Mouse (Mus musculus): ENCODE measurements around the gene Trp53bp2.

Trp53bp2 gene

DNA sequence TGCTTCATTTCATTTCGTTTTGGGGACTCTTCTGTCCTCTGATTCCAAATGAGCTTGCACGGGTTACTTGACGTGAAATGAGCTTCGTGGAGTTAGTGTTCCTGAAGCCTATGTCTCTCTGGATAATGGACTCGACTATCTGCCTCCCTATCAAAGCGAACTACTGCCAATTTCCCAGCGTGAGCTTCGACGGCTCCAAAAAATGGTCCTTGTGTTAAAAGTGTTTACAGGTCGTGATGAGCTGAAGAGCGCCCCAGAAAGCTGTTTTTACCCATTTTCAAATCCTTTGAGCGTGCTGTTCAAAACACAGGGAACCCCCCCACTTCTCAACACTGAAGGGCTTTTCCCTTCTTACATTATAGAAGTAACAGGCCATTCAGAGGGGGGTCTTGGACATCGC is 729 bp upstream of the Trp53bp2 start:
- no peak for DNase-seq (ENCODE audit: low spot score)

DNA sequence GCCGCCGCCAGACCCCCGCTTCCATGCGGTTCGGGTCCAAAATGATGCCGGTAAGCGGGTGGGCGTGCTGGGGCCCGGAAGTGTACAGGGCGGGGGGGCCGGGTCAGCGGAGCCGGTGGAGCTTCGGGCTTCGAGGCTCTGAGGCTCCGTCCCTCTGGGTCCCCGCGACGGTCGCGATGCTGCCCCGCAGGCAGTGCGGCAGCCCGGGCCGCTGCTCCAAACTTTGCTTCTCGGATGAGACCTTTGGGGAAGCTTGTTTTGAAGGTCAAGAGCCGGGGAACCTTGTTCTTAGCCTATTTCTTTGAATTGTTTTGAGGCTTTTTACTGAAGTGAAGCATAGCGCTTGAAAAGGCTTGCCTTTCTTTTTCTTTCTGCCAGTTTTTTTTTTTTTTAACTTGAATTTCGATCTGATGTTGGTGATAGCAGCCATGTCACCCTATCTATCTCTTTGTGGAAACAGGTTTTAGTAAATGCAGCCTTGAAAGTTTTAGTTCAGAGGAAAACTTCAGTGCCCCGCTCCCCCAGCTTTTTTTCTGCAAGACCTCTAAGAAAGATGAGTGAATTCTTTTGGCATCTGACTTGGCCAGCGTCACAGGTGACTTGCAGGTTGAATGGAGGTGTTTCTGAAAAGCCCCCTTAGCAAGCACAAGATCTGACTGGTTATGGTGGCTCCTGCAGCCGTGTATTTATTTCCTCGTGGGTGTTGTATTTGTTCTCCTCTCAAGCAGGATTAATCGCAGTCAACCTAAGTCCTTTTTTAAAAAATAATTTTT is 615 bp downstream of the Trp53bp2 start:
- DNase-seq (ENCODE audit: low spot score): no peak

DNA sequence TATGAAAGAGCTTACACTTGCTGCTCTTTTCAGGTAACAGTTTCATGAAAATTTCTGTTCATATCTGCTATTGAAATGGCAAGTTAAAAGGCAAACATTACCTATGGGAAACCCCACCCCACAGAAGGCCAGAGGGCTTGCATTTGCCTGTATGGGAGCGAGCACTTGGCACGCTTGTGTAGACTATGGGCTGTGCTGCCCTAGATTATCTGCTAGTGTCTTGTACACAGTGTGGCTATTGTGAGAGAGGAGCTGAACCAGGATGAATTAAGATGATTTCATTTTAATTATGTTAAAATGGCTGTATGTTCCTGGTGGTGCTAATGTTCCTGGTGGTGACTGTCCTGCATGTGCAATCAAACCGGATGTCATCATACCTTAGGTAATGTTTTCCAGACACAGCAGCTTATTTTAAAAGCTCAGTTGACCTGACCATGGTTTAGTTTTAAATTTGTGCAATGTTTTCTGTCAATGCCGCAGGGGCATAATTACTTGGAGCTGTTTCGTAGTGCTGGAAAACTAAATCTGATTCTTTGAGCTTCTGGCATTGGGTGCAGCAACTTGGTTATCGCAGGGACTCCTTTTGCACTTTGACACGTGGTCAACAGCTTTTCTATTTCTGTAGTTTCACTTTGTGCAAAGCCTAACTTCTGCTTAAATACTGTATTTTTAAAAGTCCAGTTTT is 3.8 kb downstream of the Trp53bp2 start:
- DNase-seq (ENCODE audit: low spot score): no peak

DNA sequence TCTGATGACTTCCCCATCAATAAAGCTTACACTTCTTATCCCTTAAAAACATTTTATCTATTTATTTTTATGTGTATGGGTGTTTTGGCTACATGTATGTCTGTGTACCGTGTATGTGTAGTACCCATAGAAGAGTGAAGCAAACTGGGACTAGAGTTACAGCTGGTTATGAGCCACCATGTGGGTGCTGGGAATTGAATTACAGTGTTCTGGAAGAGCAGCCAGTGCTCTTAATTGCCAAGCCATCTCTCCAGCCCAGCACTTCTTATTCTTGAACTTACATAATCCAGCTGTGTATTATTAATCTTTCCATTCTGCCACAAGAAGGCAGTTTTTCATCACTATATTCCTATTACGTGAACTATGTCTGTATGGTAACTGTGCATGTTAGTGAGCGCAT is 10.5 kb downstream of the Trp53bp2 start:
- no peak for DNase-seq (ENCODE audit: low spot score)

DNA sequence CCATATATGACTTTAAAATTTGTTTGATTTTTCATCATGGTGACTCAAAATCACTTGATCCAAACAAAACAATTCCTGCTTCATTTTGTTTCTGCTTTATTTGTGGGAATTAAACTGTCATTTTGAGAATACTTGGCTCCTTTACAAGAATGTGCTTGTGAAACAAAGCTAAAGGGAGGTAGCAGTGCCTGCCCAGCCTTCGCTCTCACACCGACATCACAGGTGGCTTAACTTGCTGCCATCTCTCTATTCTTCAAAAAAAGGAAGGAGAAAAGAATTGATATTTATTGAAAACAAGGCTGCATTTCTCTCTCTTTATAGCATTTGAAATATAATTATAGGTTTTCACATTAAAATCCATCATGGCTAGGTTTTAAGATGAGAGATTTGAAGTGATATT is 15.3 kb downstream of the Trp53bp2 start:
- no peak for DNase-seq (ENCODE audit: low spot score)

DNA sequence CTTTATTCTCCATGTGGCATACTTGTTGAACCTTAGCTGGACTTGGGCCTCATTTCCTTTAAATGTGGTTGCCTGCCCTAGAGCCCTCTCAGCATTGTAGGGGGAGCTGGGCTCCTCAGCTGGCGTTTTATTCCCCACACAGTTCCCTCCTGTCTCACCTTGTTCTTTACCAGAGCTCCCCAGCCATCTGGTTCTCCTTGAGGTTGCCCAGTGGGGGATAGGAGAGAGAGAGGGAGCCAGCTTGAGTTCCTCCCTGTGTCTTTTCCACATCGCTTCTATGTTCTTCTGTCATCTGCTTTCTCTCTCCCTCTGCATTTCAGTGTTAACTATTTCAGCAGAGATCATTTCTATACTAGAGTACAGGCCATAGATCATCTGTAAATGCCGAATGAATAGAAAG is 16.2 kb downstream of the Trp53bp2 start:
- no peak for DNase-seq (ENCODE audit: low spot score)

DNA sequence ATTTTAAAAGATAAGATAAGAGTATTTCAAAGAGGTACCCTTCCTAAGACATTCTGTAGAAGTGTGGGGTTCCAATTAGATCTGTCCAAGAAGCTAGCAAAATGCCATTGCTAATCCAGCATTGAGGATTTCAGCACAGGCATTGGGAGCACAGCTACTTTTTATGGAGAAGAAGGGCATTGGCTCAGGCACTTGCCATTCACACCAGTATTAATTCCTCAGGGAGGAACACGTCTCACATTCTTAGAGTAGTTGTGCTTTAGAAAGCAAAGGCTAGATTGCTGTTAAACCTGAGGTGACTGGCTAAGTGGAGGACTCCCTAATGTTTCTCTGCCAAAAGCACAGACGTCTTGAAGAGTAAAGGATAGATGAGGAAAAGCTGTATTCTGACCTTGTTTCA is 17.5 kb downstream of the Trp53bp2 start:
- DNase-seq (ENCODE audit: low spot score): no peak

DNA sequence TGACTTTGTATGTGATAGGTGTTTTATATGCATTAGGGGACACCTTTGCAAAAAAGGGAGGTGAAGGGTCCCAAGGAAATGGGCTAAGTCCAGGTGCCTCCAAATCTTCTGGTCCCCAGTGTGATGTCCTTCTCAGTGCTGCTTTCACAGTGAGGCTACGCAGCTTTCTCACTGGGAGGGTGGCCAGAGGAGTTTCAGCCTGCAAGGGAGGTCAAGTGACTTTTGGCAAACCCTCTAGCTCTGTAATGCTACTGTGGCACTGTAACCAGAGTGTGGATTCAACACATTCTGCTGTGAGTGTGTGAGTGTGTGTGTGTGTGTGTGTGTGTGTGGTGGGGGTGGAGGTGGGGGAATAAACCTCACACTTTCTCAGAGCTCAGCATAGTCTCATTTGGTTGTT is 18.5 kb downstream of the Trp53bp2 start:
- peak; percentile 22 for DNase-seq (ENCODE audit: low spot score)

DNA sequence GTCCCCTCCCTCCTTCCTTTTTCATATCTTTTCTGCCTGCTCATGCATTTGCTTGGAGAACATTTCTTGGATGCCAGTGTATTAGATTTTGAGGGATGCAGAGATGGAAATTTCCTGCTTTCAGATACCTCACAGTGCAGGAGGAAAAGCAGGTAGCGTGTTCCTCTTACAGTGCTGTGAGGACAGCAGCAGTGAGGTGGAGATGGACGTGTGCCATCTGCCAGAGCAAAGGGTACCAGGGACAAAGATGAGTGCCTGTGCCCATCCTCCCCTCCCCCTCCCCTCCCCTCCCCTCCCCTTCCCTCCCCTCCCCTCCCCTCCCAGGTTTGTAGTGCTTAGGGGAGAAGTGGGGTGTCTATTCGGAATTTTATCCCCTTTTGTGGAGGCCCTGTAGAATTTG is 20.9 kb downstream of the Trp53bp2 start:
- DNase-seq (ENCODE audit: low spot score): no peak

DNA sequence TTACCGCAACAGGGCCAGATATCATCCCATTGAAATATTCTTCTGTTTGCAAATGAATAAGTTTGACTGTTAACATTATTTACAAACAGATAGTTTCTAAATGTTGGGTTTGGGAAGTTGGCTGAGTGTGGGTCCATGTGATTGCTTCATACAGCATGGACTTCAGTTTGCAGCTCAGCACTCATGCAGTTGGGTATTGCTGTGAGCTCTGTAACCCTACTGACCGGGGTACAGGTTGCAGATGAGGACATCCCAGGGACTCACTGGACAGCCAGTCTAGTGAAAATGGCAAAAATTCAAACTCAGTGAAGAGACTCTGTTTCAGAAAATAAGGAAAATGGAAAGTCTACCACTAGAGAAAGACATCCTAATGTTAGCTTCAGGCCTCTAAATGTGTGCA is 21.7 kb downstream of the Trp53bp2 start:
- no peak for DNase-seq (ENCODE audit: low spot score)

DNA sequence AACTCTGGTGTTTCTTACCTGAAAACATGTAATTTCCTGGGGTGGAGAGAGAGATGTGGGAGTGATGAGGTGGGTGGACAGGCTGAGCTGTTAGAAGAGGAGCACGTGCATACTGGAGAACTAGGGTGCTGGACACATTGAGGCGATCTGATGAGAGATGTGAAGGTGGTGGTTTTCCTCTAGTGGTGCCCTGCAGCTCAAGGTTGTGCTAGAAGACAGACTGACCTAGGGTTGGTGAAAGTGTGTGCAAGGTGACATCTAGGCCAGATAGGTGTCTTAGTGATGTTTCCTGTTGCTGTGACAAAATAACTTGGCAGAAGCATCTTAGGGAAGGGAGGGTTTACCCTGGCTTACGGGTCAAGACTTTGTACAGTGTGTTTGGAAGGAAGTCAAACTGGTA is 23.1 kb downstream of the Trp53bp2 start:
- no peak for DNase-seq (ENCODE audit: low spot score)

DNA sequence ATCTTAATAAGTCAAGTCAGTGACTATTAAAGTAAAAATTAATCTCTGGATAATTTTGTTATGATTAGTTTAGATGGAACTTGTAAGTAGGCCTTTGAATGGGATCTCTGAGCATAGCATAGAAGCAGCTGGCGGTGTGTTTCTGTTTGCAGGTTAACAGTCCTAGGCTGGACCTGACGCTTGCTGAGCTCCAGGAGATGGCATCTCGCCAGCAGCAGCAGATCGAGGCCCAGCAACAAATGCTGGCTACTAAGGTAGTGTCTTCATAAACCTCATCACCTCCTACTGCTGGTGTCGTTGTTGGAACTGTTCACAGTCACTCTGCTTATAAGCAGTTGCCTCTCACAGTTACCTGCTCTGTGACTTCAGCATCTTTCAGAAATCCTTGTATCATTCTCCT is 27.8 kb downstream of the Trp53bp2 start:
- no peak for DNase-seq (ENCODE audit: low spot score)

DNA sequence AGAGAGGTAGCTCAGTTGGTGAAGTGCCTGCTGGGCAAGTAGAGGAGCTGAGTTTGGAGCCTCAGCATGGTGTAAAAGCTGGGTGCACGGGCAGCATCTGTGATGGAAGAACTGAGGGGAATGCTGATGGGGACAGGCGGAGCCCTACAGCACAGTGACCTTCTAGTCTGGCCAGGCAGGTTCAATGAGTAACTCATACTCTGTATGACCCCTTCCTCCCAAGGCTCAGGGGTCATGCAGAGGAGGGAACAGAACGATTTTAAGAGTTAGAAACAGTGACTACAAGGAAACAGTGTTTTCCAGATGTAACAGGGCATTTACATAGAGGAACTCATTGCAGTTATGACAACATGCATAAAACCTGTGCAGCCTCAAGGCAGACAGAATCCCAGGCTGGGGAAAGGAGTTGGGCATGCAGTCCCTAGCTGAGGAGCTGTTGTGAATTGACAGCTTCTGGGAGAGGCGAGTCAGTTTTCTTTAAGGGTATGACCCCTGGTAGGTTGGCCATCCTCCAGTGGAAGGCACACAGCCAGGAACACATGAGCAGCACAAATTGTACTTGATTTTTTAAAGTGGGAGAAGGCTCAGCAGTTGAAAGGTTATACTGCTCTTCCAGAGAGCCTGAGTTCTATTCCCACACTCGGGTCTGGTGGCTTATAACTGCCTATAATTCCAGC is 30.7 kb downstream of the Trp53bp2 start:
- DNase-seq (ENCODE audit: low spot score): peak; percentile 73

DNA sequence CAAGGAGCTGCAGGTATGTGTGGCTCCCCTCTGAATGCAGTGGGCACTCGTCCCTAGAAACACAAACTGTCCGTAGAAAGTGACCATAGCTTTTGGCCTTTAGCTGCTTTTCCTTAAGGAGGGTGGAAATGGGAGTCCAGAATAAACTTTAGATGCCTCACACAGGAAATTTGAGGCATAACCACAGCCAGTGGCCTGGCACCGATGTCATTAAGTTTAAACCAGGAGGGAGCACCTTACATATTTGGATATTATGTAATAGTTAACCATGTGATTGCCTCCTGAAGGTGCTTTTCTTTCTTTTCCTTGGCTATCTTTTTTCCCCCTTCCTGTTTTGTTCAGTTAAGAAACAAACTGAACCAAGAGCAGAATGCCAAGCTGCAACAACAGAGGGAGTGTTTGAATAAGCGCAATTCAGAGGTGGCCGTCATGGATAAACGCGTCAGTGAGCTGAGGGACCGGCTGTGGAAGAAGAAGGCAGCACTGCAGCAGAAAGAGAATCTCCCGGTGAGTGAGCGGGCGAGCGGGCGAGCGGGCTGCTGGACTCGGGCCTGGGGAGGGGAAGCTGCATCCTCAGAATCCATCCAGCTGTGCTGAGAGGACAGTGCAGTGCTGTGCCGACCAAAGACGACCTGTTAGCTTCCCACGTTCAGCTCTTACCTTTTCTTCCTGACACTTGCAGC is 33.0 kb downstream of the Trp53bp2 start:
- DNase-seq (ENCODE audit: low spot score): no peak

DNA sequence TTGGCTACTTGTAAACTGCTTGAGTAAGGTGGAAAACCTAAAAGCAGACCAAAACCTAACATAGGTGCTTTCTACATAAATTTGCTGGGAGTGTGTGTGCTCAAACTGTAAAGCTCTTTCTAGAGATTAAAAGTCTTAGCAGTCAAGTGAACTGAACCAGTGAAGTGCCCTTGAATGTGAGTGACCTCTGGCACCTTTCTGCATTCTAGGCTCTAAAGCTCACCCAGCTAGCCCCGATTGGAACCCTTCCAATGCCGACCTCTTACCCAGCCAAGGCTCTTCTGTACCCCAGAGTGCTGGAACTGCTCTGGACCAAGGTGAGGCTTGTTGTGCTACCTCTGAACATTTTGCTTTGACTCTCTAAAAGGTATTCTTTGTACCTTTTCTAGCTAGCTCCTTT is 35.1 kb downstream of the Trp53bp2 start:
- no peak for DNase-seq (ENCODE audit: low spot score)

DNA sequence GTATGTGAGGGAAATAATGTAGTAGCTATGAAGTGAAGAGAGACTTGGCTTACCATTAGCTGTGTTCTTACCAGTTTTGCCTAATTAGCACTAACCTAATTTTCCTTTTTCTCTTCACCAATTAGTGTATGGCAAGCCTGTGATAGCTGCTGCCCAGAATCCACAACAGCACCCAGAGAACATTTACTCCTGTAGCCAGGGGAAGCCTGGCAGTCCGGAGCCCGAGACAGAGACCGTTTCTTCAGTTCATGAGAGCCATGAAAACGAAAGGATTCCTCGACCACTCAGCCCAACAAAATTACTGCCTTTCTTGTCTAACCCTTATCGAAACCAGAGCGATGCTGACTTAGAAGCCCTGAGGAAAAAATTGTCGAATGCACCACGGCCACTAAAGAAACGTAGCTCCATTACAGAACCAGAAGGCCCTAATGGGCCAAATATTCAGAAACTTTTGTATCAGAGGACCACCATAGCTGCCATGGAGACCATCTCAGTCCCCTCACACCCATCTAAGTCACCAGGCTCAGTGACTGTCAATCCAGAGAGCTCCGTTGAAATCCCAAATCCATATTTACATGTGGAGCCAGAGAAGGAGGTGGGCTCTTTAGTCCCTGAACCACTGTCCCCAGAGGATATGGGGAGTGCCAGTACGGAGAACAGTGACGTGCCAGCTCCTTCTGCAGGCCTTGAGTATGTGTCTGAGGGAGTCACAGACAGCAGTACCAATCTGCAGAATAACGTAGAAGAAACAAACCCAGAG is 39.5 kb downstream of the Trp53bp2 start:
- no peak for DNase-seq (ENCODE audit: low spot score)

DNA sequence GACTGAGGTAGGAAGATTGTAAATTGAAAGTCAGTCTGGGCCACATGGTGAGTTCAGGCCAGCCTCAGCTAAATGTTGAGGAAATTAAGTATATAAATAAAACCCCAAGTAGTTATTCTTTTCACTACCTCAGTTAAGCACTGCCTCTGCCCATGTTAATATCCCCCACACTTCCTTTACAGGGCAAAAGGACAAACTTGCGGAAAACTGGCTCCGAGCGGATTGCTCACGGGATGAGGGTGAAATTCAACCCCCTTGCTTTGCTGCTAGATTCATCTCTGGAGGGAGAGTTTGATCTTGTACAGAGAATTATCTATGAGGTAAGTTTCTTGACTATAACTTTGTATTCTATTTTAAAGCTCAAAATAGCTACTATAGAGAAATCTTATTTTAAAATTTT is 43.5 kb downstream of the Trp53bp2 start:
- no peak for DNase-seq (ENCODE audit: low spot score)

DNA sequence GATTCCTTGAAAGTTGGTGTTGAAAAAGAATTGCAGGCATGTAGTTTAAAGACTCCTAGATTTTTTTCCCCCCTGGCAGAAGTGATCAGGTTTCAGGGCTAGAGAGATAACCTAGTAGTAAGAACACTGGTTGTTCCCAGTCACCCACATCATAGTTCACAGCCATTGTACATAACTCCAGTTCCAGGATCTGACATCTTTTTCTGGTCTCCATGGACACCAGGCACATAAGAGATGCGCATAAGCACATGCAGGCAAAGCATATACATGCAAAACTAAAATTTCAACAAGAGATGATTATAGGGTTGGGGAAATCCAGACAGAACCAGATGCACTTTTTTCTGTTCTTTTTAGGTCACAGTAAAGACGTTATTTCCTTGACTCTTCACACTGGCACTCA is 46.1 kb downstream of the Trp53bp2 start:
- no peak for DNase-seq (ENCODE audit: low spot score)

DNA sequence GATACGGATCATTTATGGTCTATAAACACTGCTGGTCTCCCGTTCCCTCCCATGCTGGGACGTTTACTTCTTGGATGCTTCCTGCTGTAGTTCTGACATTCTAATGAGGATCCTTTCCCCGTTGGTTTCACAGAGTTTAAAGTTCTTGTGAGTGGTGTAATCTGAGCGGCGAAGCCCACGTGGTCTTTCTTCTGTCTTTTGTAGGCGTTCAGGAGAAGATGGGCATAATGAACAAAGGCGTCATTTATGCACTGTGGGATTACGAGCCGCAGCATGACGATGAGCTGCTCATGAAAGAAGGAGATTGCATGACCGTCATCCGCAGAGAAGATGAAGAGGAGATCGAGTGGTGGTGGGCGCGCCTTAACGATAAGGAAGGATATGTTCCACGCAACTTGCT is 49.6 kb downstream of the Trp53bp2 start:
- DNase-seq (ENCODE audit: low spot score): no peak

DNA sequence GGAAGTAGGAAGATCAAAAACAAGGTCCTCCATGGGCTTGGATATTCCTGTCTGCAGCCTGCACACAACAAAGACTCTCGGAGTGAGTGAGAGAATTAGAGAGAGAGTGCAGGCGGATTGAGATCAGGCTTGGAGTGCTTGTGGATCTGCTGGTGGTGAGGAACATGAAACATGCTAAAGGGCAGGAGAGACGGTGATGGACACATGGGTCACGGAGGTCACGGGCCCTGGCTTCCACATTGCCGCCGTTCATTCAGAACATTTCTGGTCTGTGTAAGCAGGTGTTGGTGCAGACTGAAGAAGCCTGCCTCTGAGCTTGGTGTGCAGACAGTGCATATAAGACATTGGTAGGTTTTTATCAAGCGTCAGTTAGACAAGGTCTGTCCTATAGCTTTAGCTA is 50.5 kb downstream of the Trp53bp2 start:
- no peak for DNase-seq (ENCODE audit: low spot score)

DNA sequence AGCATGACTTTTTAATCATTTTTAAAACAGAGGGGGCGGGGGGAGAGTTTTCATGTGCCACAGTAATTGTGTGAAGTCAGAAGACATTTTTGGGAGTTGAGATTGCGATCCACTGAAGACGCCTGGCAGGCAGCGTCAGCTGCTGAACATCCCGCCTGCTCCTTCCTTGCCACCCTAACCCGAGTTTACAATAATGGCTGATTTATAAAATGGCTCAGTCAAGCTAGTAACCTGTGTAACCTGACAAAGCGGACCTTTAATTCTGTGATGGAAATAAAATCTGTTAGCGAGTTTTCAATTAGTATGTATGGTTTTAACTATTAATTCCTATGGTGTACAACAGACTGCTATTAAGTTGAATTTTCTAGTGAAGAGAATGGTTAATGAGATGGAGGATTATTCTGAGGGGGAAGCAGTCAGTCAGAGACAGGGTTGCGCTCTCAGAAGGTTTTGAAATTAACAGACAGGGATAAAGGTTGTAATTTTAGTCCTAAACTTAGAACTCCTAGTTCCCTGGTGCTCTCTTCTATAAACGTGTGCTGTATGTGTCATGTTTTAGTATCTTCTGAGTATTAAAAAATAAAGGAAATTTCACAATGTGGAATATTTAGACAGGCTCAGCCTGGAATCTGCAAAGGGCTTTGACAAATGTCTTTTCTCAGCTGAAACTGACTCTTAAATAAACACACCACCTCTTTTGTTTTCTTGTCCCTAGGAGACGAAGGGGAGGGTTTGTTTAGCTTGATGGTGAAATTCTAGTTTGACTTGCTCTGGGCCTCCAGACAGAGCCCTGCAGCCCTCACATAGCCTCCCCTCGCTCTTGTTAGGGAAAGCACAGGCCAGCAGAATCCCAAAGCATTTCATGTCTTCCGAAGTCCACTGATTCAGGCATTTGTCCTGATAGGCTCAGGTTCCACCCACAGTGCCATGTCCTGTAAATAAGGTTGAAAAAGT is 51.6 kb downstream of the Trp53bp2 start:
- no peak for DNase-seq (ENCODE audit: low spot score)
